Mouse (Mus musculus): ENCODE data around the gene Fancg. TPM values are rescaled to one million over a fixed set of nuclear protein-coding genes. Genes with fewer than 3 reads are reported as not detected.
A peak's percentile ranks its signal among the peaks of the same experiment; 100 is the strongest.

The Fancg gene
- total and polyA plus RNA-seq, 2 experiments from 2014 or later: 4.5 to 4.6 TPM

DNA sequence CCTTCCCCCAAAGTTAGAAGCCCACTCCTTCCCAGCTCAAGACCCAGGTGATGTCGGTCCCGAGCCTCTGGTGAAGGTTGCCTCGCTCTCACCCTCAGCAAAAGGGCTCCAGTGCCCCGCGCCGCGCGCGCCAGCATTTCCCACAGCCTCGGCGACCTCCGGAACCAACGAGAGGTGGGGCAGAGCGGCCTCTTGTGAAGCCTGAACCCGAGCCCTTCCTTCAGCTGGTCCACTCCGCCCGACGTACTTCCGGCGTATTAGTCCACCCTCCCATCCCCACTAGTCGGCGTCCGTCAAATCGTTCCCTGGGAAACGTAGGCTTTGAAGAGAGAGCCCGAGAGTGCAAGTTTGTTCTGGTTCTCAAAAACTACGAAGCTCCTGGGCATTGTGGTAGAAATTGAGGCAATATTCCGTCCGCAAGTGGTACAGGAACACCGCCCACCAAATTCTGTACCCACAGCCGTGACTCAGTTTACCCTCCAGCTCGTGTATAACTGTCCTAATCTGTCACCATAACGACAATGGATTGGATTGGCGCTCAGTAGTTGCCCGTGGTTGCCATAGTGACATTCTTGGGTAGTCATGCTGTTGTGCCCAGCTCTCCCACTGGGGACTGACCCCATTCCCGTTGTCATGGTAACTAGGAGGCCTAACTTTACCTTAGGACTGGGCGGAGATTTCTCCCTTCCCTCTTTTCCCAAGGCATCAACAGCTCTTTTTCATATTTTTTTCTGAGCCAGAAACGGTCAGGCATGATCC is 21.1 kb upstream of the Fancg start, which contains the start of gene Stoml2:
Gene Stoml2, minus strand, starts transcription at position 474 of the 759 bp plus-strand sequence.
- ATAC-seq (ENCODE audit: insufficient read depth, low read depth): peak; percentile 98
- H3K9ac ChIP-seq (replicated peaks; ENCODE audit: low read depth, low read length): peak within 1 kb of the TSS; percentile 94
- 1% methylated on average over 38 of the region's 38 CpGs for WGBS
- H3K9me3 ChIP-seq (replicated peaks; ENCODE audit: control insufficient read depth, low read length): no peaks in the 10 kb centered on the region
- no peaks in the 10 kb centered on the region for H3K27me3 ChIP-seq (ENCODE audit: control insufficient read depth, insufficient read depth, low read length)
- peaks cover 58% of the 10 kb centered on the region for H3K36me3 ChIP-seq (replicated peaks; ENCODE audit: control insufficient read depth, insufficient read depth, low read length)
- peak within 1 kb of the TSS; percentile 80 for H3K4me2 ChIP-seq (ENCODE audit: low read depth, low read length)
- H3K27ac ChIP-seq (ENCODE audit: low read depth): peak within 1 kb of the TSS; percentile 89
- DNase-seq (ENCODE audit: low spot score): peak; percentile 97
- H3K4me1 ChIP-seq (ENCODE audit: control insufficient read depth, insufficient read depth): peaks cover 4% of the 10 kb centered on the region; the same call in 1 of the 2 replicates
- peak within 1 kb of the TSS; percentile 89 for H3K4me3 ChIP-seq (ENCODE audit: low read depth, low read length)
- TF ChIP-seq EP300 (IDR thresholded peaks at IDR 0.05; ENCODE audit: low read depth): no peak
- TF ChIP-seq CTCF (IDR thresholded peaks at IDR 0.05; ENCODE audit: low read depth): peak; percentile 42

DNA sequence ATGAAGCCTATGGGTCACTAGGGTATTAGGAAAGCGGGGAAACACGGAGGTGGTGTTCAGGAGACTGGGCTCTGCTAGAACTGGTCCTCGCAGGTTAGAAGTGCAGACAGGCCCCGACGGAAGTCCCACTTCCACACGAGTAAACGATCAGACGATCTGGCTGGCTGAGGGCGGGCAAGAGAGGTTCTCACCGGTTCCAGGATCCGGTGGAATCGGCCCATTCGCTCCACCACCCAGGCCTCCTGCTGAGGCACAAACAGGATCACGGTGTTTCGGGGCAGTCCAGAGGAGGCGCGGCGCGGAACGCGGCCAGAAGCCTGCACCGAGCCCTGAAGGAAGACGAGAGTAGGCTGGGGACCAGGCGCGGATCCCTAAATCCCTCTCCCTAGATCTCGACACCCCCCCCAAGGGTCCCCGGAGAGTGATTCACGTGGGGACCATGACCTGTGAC is 20.5 kb upstream of the Fancg start:
- Histone ChIP-seq H3K9ac (replicated peaks; ENCODE audit: low read depth, low read length) (peak overlapping the region; percentile 94), H3K9me3 (replicated peaks; ENCODE audit: control insufficient read depth, low read length) (no peaks in the 10 kb centered on the region), H3K36me3 (replicated peaks; ENCODE audit: control insufficient read depth, insufficient read depth, low read length) (peaks cover 52% of the 10 kb centered on the region), H3K4me1 (ENCODE audit: control insufficient read depth, insufficient read depth) (peaks cover 4% of the 10 kb centered on the region; the same call in 1 of the 2 replicates), H3K4me2 (ENCODE audit: low read depth, low read length) (peak overlapping the region; percentile 80), H3K4me3 (ENCODE audit: low read depth, low read length) (peak overlapping the region; percentile 89), H3K27ac (ENCODE audit: low read depth) (peak overlapping the region; percentile 89), H3K27me3 (ENCODE audit: control insufficient read depth, insufficient read depth, low read length) (no peaks in the 10 kb centered on the region)
- DNase-seq (ENCODE audit: low spot score) (no peak), ATAC-seq (ENCODE audit: insufficient read depth, low read depth) (peak; percentile 31)
- WGBS: 1% methylated on average over 28 of the region's 28 CpGs
- TF ChIP-seq EP300 (IDR thresholded peaks at IDR 0.05; ENCODE audit: low read depth) (no peak), CTCF (IDR thresholded peaks at IDR 0.05; ENCODE audit: low read depth) (no peak)

DNA sequence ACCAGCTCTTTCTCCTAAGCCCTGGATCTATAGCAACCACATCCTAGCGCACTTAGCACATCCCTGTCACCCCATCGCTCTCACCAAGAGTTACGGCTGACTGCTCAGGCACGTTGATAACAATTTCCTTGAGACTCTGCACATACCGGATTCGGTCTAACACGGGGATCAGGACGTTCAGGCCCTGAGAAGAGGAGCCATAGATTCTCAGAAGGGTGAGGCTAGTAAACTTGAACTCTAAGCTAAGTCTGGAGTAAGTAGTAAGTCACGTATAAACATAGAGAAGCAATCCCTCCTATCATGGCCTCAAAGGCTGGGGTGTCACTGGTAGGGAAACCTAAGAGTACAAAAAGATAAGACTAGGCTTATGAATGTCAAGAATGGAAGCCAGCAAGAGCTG is 20.0 kb upstream of the Fancg start:
- peak overlapping the region; percentile 89 for H3K27ac ChIP-seq (ENCODE audit: low read depth)
- 64% methylated on average over 9 of the region's 9 CpGs for WGBS
- peak overlapping the region; percentile 94 for H3K9ac ChIP-seq (replicated peaks; ENCODE audit: low read depth, low read length)
- ATAC-seq (ENCODE audit: insufficient read depth, low read depth) (no peak), DNase-seq (ENCODE audit: low spot score) (no peak)
- peaks cover 4% of the 10 kb centered on the region; the same call in 1 of the 2 replicates for H3K4me1 ChIP-seq (ENCODE audit: control insufficient read depth, insufficient read depth)
- no peaks in the 10 kb centered on the region for H3K27me3 ChIP-seq (ENCODE audit: control insufficient read depth, insufficient read depth, low read length)
- H3K4me3 ChIP-seq (ENCODE audit: low read depth, low read length): peak overlapping the region; percentile 89
- H3K9me3 ChIP-seq (replicated peaks; ENCODE audit: control insufficient read depth, low read length): no peaks in the 10 kb centered on the region
- peaks cover 47% of the 10 kb centered on the region for H3K36me3 ChIP-seq (replicated peaks; ENCODE audit: control insufficient read depth, insufficient read depth, low read length)
- TF ChIP-seq EP300 (IDR thresholded peaks at IDR 0.05; ENCODE audit: low read depth) (no peak), CTCF (IDR thresholded peaks at IDR 0.05; ENCODE audit: low read depth) (no peak)
- peak overlapping the region; percentile 80 for H3K4me2 ChIP-seq (ENCODE audit: low read depth, low read length)

DNA sequence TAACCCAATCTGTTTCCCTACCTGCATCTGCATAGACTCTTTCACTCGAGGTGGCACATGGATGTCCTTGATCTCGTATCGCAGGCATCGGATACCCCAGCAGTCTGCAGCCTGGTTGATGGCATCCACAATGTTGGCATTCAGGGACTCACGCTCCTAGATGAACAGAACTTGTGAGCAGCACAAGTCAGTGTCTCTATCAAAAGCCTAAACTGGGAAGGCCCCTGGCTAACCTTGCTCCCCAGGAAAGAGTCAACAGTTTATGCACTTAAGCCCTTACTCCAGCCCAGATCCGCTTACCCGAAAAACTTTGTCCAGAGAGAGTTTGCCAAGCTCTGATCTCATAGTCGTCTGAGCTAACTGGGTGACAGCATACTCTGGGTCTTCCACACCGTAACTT is 19.4 kb upstream of the Fancg start:
- no peak for DNase-seq (ENCODE audit: low spot score)
- no peak overlapping the region for H3K4me2 ChIP-seq (ENCODE audit: low read depth, low read length)
- no peak overlapping the region for H3K27ac ChIP-seq (ENCODE audit: low read depth)
- no peak overlapping the region for H3K4me3 ChIP-seq (ENCODE audit: low read depth, low read length)
- TF ChIP-seq EP300 (IDR thresholded peaks at IDR 0.05; ENCODE audit: low read depth) (no peak), CTCF (IDR thresholded peaks at IDR 0.05; ENCODE audit: low read depth) (no peak)
- H3K9ac ChIP-seq (replicated peaks; ENCODE audit: low read depth, low read length): no peak overlapping the region
- peaks cover 4% of the 10 kb centered on the region; the same call in 1 of the 2 replicates for H3K4me1 ChIP-seq (ENCODE audit: control insufficient read depth, insufficient read depth)
- H3K27me3 ChIP-seq (ENCODE audit: control insufficient read depth, insufficient read depth, low read length): no peaks in the 10 kb centered on the region
- peaks cover 43% of the 10 kb centered on the region for H3K36me3 ChIP-seq (replicated peaks; ENCODE audit: control insufficient read depth, insufficient read depth, low read length)
- ATAC-seq (ENCODE audit: insufficient read depth, low read depth): no peak
- no peaks in the 10 kb centered on the region for H3K9me3 ChIP-seq (replicated peaks; ENCODE audit: control insufficient read depth, low read length)
- 91% methylated on average over 9 of the region's 9 CpGs for WGBS

DNA sequence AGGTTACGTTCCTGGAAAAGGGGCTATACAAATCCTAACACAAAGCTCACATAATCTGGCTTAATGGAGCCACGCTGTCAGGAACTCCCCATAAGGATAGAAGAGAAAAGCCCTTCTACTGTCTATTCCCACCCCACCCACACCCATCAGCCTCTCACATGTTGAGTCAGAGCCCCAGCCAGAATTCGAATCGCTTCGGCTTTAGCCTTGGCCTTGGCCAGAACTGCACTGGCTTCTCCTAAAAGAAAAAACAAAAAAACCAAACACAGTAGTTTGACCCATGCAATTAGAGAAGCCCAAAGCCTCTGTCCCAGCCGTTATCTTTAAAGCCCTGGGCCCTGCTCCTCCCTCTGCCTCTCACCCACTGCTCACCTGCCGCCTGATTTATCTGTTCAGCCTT is 18.8 kb upstream of the Fancg start:
- H3K36me3 ChIP-seq (replicated peaks; ENCODE audit: control insufficient read depth, insufficient read depth, low read length): peaks cover 37% of the 10 kb centered on the region
- no peak overlapping the region for H3K4me2 ChIP-seq (ENCODE audit: low read depth, low read length)
- no peaks in the 10 kb centered on the region for H3K27me3 ChIP-seq (ENCODE audit: control insufficient read depth, insufficient read depth, low read length)
- H3K9me3 ChIP-seq (replicated peaks; ENCODE audit: control insufficient read depth, low read length): no peaks in the 10 kb centered on the region
- peaks cover 4% of the 10 kb centered on the region; the same call in 1 of the 2 replicates for H3K4me1 ChIP-seq (ENCODE audit: control insufficient read depth, insufficient read depth)
- DNase-seq (ENCODE audit: low spot score): no peak
- TF ChIP-seq CTCF (IDR thresholded peaks at IDR 0.05; ENCODE audit: low read depth): no peak
- no peak for TF ChIP-seq EP300 (IDR thresholded peaks at IDR 0.05; ENCODE audit: low read depth)
- ATAC-seq (ENCODE audit: insufficient read depth, low read depth): no peak
- no peak overlapping the region for H3K4me3 ChIP-seq (ENCODE audit: low read depth, low read length)
- no peak overlapping the region for H3K27ac ChIP-seq (ENCODE audit: low read depth)
- WGBS: 91% methylated on average over 7 of the region's 7 CpGs
- no peak overlapping the region for H3K9ac ChIP-seq (replicated peaks; ENCODE audit: low read depth, low read length)

All from heart, postnatal 0 days (tissue).